Mouse (Mus musculus): ENCODE measurements around the gene Tmem143. TPM values are rescaled to one million over a fixed set of nuclear protein-coding genes. Genes with fewer than 3 reads are reported as not detected.

Gene Tmem143
- total and polyA plus RNA-seq, 3 experiments: 8.8 to 14.6 (median 14.2) TPM

DNA sequence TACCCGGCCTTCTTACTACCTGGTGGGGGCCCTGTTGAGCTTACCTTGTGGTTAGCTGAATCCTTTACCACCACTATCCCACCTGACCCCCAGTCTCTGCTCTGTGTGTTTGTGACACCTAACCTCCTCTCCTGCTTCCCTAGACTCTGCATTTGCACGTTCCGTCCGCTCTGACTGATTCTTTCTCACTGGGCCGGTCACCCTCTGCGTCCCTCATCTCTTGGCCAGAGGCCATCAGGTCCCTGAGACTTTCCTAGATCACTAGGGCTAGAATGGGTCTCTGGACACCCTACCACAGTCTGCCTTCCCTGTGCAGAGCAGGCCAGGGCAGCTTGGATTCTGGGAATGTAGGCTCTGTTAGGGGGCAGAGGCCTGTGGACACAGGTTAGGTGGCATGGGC lies 17.3 kb downstream of the Tmem143 start:
- dilution Hi-C loops (cut with MboI; ENCODE audit: extremely low pct_ligation_motif_present, extremely low pct_unique_long_range_greater_than_20kb, low sequenced_read_pairs) (no loop called here), in situ Hi-C loops (cut with MboI; ENCODE audit: low pct_ligation_motif_present, low pct_unique_long_range_greater_than_20kb, low sequenced_read_pairs) (no loop called here)
- Histone ChIP-seq H3K27me3 (replicated peaks) (no peaks in the 10 kb centered on the region), H3K4me3 (replicated peaks in 1 of 3; ENCODE audit: low read depth in 2 of 3, low read length in 2 of 3, poor library complexity in 1 of 3) (no peak overlapping the region), H3K79me2 (replicated peaks; ENCODE audit: control insufficient read depth, extremely low read depth, insufficient read depth, poor library complexity, severe bottlenecking) (no peaks in the 10 kb centered on the region), H3K9me3 (replicated peaks; ENCODE audit: low read length) (peaks cover 4% of the 10 kb centered on the region), H3K9ac (ENCODE audit: insufficient read depth, low read depth) (no peak overlapping the region), H3K27ac (ENCODE audit: insufficient read depth, low read depth) (no peak overlapping the region), H3K36me3 (replicated peaks in 1 of 2; ENCODE audit: control insufficient read depth in 1 of 2, insufficient read depth in 1 of 2, low read length in 1 of 2) (peaks cover 11 to 69% of the 10 kb centered on the region in 2 experiments), H3K4me1 (ENCODE audit: control insufficient read depth in 1 of 2, insufficient read depth in 2 of 2) (peaks cover 2 to 27% of the 10 kb centered on the region in 2 experiments; a peak in 2 of 4 replicates), H3K4me2 (ENCODE audit: insufficient read depth, low read depth, poor library complexity, severe bottlenecking) (no peak overlapping the region)
- no peak for DNase-seq (ENCODE audit: extremely low read depth)
- TF ChIP-seq USF2 (conservative IDR thresholded peaks at IDR 0.05; ENCODE audit: low read depth, low read length): no peak
- no peak for TF ChIP-seq RAD21 (IDR thresholded peaks at IDR 0.05; ENCODE audit: low read depth, low read length)
- TF ChIP-seq CHD1 (IDR thresholded peaks at IDR 0.05; ENCODE audit: low read depth, low read length): no peak
- no peak for TF ChIP-seq CTCF (conservative IDR thresholded peaks at IDR 0.05 in 1 of 2, IDR thresholded peaks at IDR 0.05 in 1 of 2; ENCODE audit: low read depth in 2 of 2, low read length in 2 of 2)
- no peak for TF ChIP-seq MAZ (IDR thresholded peaks at IDR 0.05; ENCODE audit: low read depth, low read length)
- TF ChIP-seq ELF1 (IDR thresholded peaks at IDR 0.05; ENCODE audit: low read depth, low read length): no peak
- no peak for TF ChIP-seq IRF4 (IDR thresholded peaks at IDR 0.05; ENCODE audit: low read depth, low read length)
- TF ChIP-seq MYC (IDR thresholded peaks at IDR 0.05; ENCODE audit: low read depth, low read length): no peak
- no peak for TF ChIP-seq KAT2A (IDR thresholded peaks at IDR 0.05; ENCODE audit: insufficient replicate concordance, low read length)
- no peak for TF ChIP-seq RCOR1 (conservative IDR thresholded peaks at IDR 0.05; ENCODE audit: low read depth, low read length)
- TF ChIP-seq ETS1 (conservative IDR thresholded peaks at IDR 0.05; ENCODE audit: low read depth, low read length): no peak
- no peak for TF ChIP-seq PAX5 (IDR thresholded peaks at IDR 0.05; ENCODE audit: low read length)
- TF ChIP-seq NELFE (IDR thresholded peaks at IDR 0.05; ENCODE audit: low read depth, low read length): no peak
- TF ChIP-seq SIN3A (IDR thresholded peaks at IDR 0.05; ENCODE audit: low read length): no peak
- no peak for TF ChIP-seq MXI1 (IDR thresholded peaks at IDR 0.05; ENCODE audit: low read depth, low read length)
- TF ChIP-seq EP300 (IDR thresholded peaks at IDR 0.05; ENCODE audit: low read length): no peak

DNA sequence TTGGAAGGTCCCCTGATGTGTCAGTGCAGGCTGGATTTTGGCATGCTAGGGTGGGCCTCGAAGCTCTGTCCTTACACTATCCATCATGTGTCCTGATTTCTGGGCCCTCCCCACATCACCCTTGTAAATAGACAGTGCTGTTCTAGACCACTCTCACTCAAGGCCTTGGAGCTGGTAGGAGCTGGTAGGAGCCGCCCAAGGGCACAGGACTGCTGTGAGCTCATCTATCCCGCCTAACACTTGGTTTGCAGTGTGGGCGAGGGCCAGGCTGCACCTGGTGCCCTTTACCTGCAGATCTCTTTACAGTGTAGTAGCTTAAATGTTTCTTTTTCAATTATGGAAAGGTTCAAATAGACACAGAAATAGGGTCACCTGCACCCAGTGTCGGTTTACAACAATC lies 18.3 kb downstream of the Tmem143 start:
- in situ Hi-C loops (cut with MboI; ENCODE audit: low pct_ligation_motif_present, low pct_unique_long_range_greater_than_20kb, low sequenced_read_pairs) (no loop called here), dilution Hi-C loops (cut with MboI; ENCODE audit: extremely low pct_ligation_motif_present, extremely low pct_unique_long_range_greater_than_20kb, low sequenced_read_pairs) (no loop called here)
- peaks cover 2 to 33% of the 10 kb centered on the region in 2 experiments; a peak in 2 of 4 replicates for H3K4me1 ChIP-seq (ENCODE audit: control insufficient read depth in 1 of 2, insufficient read depth in 2 of 2)
- no peaks in the 10 kb centered on the region for H3K27me3 ChIP-seq (replicated peaks)
- no peak overlapping the region for H3K4me3 ChIP-seq (replicated peaks in 1 of 3; ENCODE audit: low read depth in 2 of 3, low read length in 2 of 3, poor library complexity in 1 of 3)
- H3K9me3 ChIP-seq (replicated peaks; ENCODE audit: low read length): peaks cover under 1% of the 10 kb centered on the region
- H3K9ac ChIP-seq (ENCODE audit: insufficient read depth, low read depth): no peak overlapping the region
- H3K36me3 ChIP-seq (replicated peaks in 1 of 2; ENCODE audit: control insufficient read depth in 1 of 2, insufficient read depth in 1 of 2, low read length in 1 of 2): peaks cover 2 to 64% of the 10 kb centered on the region in 2 experiments
- no peak for DNase-seq (ENCODE audit: extremely low read depth)
- H3K79me2 ChIP-seq (replicated peaks; ENCODE audit: control insufficient read depth, extremely low read depth, insufficient read depth, poor library complexity, severe bottlenecking): no peaks in the 10 kb centered on the region
- H3K27ac ChIP-seq (ENCODE audit: insufficient read depth, low read depth): no peak overlapping the region
- H3K4me2 ChIP-seq (ENCODE audit: insufficient read depth, low read depth, poor library complexity, severe bottlenecking): no peak overlapping the region
- TF ChIP-seq MXI1 (IDR thresholded peaks at IDR 0.05; ENCODE audit: low read depth, low read length) (no peak), JUN (IDR thresholded peaks at IDR 0.05; ENCODE audit: insufficient read depth, low read depth, low read length) (no peak), ZMIZ1 (IDR thresholded peaks at IDR 0.05; ENCODE audit: low read depth, low read length) (no peak), IRF4 (IDR thresholded peaks at IDR 0.05; ENCODE audit: low read depth, low read length) (no peak)

All from CH12.LX (cell line).